ENCODE assay signal across 9 mouse cellular contexts in genomic region chr14:78613569-78613968, GRCm38 (mm10).
DNase-seq lines count a peak whose midpoint lies in the region; TF ChIP-seq lines count a peak whose summit lies in the region.
"Had no signal": no experiment of that assay in that cellular context is flagged by ENCODE, and none has a peak within 500 bp of the region (broad histone marks: within the 10 kb centered on the region; RNA-seq: fewer than 3 reads in every experiment).

No protein-coding gene starts in this region.

- H3K27ac ChIP-seq in left cerebral cortex, adult 2 months: no peak overlapping the region
- no peak overlapping the region for H3K27ac ChIP-seq in bone marrow, adult 2 months (ENCODE audit: control insufficient read depth, insufficient read depth, low read depth, low read length, poor library complexity)
- H3K27ac ChIP-seq: lung, embryonic 15.5 days had no signal

- peak; percentile 35 for DNase-seq in embryo, embryonic 10 days (ENCODE audit: low spot score)
- DNase-seq in embryo, embryonic 9.5 days (ENCODE audit: extremely low spot score): no peak
- DNase-seq in left cerebral cortex, adult 2 months (ENCODE audit: extremely low spot score in 1 of 2, low spot score in 2 of 2): no peak
- no peak for DNase-seq in left cerebral cortex, postnatal 4 days
- DNase-seq in mesoderm, embryonic 11.5 days (ENCODE audit: low read depth, low spot score): peak; percentile 31
- DNase-seq in cerebellum, adult 11-12 months: no peak
- no peak for DNase-seq in neural tube, embryonic 10.5 days (ENCODE audit: extremely low spot score, low spot score)

- no peaks in the 10 kb centered on the region for H3K4me1 ChIP-seq in bone marrow, adult 2 months (ENCODE audit: control insufficient read depth, insufficient read depth, low read length)
- H3K4me1 ChIP-seq: lung, embryonic 15.5 days had no signal

- no peak for TF ChIP-seq POLR2A in bone marrow, adult 2 months (IDR thresholded peaks at IDR 0.05; ENCODE audit: borderline replicate concordance, control insufficient read depth, low read depth, low read length)

- peak; percentile 72 for TF ChIP-seq CTCF in left cerebral cortex, adult 2 months (IDR thresholded peaks at IDR 0.05)
- 0 out of 2 replicates have a peak, but pooled peaks have one; percentile 27 for TF ChIP-seq CTCF in bone marrow, adult 2 months (IDR thresholded peaks at IDR 0.05; ENCODE audit: control insufficient read depth, insufficient read depth, low read length)

- intact Hi-C loops in left cerebral cortex, adult 2 months (cut with DNase I): loop anchor here (5.0 kb wide), 1 partner anchor 494 kb away; no protein-coding TSS in a partner anchor
- intact Hi-C loops in left cerebral cortex, postnatal 4 days (cut with DNase I): no loop called here

- 72% methylated on average over 5 of the region's 5 CpGs for WGBS in bone marrow, adult 2 months

- H3K4me3 ChIP-seq in left cerebral cortex, adult 2 months: no peak overlapping the region
- H3K4me3 ChIP-seq in bone marrow, adult 2 months (replicated peaks; ENCODE audit: control insufficient read depth, low read depth, low read length): no peak overlapping the region
- H3K4me3 ChIP-seq: lung, embryonic 15.5 days had no signal

Comparison
In these comparisons a context has a peak if more than half of its experiments do, and no peak if none do; other contexts are left out.
1. DNase-seq: peak in embryo, embryonic 10 days (single experiment) and mesoderm, embryonic 11.5 days (single experiment); none in embryo, embryonic 9.5 days (single experiment), left cerebral cortex, adult 2 months (0 of 2), left cerebral cortex, postnatal 4 days (single experiment), cerebellum, adult 11-12 months (single experiment) and neural tube, embryonic 10.5 days (single experiment).